Mouse (Mus musculus): Measurements from ENCODE around the gene Olfr878.

Olfr878 gene

GRCm38 (mm10) chr9:37917540-37917939, at the start of gene Olfr878:
Olfr878 (plus strand) TSS chr9:37917840.
- DNase-seq (ENCODE audit: low read depth in 1 of 2, low spot score in 2 of 2) = no peak

DNA sequence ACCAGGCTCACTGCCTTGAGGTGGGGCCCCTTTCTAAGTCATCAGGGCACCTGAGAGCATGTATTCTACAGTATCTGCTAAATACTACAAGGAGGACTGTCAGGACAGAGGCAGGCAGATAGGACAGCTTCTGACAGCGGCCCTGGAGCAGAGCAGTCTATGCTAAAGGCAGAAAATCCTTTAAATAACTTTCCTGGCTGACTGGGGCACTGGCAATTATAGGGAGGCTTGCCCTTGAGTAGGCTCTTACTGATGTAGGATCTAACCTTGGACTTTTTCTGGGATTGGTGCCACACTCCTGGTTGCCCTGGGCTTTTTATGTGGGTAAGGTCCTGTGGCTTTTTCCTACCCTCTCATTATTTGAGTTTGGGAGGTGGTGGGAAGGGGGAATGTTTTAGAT, 47.4 kb upstream of the Olfr878 start:
- DNase-seq (ENCODE audit: low read depth in 1 of 2, low spot score in 2 of 2) = no peak

- DNase-seq (ENCODE audit: low read depth in 1 of 2, low spot score in 2 of 2) = no peak
These were observed 46.5 kb upstream of the Olfr878 start for GRCm38 (mm10) chr9:37871097-37871496.

DNA sequence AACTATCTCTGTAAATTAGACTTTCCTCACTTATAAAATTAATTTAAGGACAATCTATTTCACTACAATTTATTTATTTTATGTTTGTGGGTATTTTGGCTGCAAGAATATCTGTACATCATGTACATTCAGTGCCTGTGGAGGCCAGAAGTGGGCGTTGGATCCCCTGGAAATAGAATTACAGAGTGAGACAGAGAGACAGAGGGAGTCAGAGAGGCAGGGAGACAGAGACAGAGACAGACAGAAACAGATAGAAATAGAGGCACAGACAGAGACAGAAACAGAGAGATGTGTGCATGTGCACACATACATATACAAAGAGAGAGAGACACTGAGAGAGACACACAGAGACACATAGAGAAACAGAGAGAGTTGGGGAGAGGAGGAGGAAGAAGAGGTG, 46.1 kb upstream of the Olfr878 start:
- no peak for DNase-seq (ENCODE audit: low read depth in 1 of 2, low spot score in 2 of 2)

DNA sequence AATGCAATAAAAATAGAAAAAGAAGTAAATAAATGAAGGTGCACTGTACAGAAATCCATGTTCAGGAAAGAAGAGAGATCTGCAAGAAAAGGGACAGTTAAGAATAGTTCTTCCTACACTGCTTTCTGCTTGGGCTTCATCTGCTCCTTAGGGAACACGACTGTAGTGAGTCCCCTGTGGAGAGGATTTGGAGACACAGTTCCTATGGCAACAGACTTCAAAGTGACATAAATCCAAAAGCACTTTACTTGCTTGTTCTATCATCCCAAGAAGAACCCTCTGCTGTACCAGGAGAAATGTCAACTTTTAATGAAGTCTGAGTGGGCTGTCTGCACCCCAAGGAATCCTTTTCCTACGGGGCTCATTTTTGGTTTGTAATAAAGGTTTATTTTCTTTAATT, 26.7 kb upstream of the Olfr878 start:
- no peak for DNase-seq (ENCODE audit: low read depth in 1 of 2, low spot score in 2 of 2)

GRCm38 (mm10) chr9:37896661-37897060, 21.0 kb upstream of the Olfr878 start, which contains the start of gene Olfr145:
Olfr145 (plus strand) TSS chr9:37896724.
- no peak for DNase-seq (ENCODE audit: low read depth in 1 of 2, low spot score in 2 of 2)

GRCm38 (mm10) chr9:37905555-37905954, 12.1 kb upstream of the Olfr878 start:
- no peak for DNase-seq (ENCODE audit: low read depth in 1 of 2, low spot score in 2 of 2)

- DNase-seq (ENCODE audit: low read depth in 1 of 2, low spot score in 2 of 2) = no peak
These were observed 378 bp downstream of the Olfr878 start for GRCm38 (mm10) chr9:37918018-37918417.

DNA sequence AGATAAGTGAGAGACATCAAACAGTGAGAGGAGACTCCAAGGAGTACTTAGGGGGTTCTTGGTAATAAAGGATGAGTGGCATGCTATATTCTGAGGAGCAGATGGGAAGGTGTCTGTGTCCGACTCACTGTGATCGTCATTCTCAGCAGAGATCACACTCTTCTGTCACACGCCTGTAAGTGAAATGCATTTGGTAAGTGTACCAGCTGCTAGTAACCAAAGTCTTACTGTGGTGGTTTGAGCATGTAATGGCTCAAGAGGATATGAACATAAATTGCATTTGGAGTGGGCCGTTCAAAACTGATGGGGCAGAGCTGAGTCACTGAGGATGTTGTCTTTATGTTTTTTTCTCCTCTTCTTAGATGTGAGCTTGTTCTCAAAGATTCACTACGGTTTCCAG, 6.6 kb downstream of the Olfr878 start:
- no peak for DNase-seq (ENCODE audit: low read depth in 1 of 2, low spot score in 2 of 2)

DNA sequence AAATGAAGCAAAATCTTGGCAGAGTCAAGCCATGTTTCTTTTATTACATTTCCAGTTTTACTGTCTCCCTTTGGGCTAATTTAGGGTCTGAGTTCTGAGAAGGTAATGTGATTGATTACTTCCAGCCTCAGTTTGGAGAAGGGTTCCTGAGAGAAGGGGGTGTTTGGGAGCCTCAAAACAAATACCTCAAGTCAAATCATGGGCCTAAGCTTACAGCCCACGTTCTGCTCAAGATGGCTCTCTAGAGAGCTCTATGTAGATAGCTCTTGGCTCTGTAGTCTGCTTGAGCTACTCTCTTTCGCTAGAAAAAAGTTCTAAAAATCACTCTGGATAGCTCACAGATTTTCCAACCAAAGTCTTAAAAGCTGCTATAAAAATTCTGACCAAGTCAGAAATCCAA, 7.8 kb downstream of the Olfr878 start:
- no peak for DNase-seq (ENCODE audit: low read depth in 1 of 2, low spot score in 2 of 2)

GRCm38 (mm10) chr9:37926019-37927013, 8.7 kb downstream of the Olfr878 start:
- DNase-seq (ENCODE audit: low read depth in 1 of 2, low spot score in 2 of 2) = no peak

DNA sequence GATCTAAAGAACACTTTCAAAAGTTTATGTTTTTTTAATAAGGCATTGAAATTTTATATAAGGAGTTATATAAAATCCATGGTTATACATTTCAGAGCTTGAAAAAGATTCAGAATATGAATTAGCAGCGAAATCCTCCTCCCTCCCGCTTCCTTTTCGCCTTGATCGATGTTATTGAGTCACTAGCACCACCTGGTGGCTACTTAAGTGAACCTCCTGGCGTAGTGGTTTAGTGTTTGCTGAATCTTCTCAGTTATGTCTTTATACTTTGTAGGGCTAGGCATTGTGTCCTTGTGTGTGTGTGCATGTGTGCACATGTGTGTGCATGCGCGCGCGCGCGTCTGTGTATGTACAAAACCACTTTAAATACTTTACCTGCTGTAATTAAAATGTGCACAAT, 14.9 kb downstream of the Olfr878 start:
- no peak for DNase-seq (ENCODE audit: low read depth in 1 of 2, low spot score in 2 of 2)

GRCm38 (mm10) chr9:37934146-37934545, 16.5 kb downstream of the Olfr878 start:
- DNase-seq (ENCODE audit: low read depth in 1 of 2, low spot score in 2 of 2) = no peak

DNA sequence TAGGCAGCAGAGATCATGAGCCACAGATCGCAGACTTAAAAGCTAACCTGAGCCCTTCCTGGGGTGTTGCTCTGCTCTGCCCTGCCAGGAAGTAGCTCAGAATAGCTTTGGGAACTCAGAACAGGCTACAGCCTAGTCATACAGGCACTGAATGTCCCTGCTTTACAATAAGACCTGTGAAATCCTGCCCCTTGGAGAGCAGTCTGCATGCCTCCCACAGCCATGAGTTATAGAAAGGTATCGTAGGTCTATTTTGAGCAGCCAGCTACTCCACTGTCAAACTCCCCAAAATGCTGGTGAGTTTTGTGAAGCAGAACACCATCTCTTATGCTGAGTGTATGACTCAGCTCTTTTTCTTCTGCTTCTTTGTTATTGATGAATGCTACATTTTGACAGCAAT, 23.5 kb downstream of the Olfr878 start:
- DNase-seq (ENCODE audit: low read depth in 1 of 2, low spot score in 2 of 2) = no peak

Data from monocyte, adult 2 months (primary cell).